Mouse (Mus musculus): ENCODE results near the gene Cdcp2. TPM values are rescaled to one million over a fixed set of nuclear protein-coding genes. Genes with fewer than 3 reads are reported as not detected.

Gene Cdcp2
- polyA plus RNA-seq, 1 experiment from 2014 or later: not detected

DNA sequence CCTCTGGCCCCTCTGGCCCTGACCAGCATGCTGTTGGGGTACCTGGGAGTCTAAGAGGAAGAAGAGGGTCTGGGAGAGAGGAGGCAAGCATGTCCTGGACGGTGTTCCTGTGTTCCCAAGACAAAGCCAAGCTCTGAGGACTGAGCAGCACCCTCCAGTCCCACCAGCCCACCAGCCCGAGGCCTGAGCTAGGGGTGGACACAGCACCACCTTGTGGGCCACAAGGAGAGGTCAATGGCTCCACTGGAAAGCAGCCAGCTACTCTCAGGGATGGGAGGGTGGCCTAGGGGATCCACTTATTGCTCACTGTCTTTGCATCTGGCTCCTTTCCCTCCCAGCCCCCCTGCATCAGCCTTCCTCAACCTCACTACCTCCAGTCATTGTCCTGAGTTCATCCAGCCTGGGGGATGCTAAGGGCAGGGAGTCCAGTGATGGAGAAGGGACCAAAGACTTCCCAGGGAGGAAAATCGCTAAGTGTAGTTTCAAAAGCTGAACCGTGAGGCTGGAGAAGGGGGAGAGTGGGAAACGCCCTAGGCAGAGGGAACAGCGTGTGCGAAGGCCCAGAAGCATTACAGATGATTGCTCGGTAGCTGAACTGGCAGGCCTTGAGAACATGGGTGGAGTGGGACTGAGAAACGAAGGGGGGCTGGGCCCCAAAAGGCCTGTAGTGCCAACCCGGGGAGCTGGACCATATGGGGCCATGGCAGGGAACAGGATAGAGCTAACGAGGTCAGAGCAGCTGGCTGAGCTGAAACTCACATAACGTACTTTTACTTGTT, 24.7 kb downstream of the Cdcp2 start:
- H3K4me2 ChIP-seq (ENCODE audit: low read depth, low read length): no peak overlapping the region
- H3K27ac ChIP-seq (ENCODE audit: low read depth, low read length): no peak overlapping the region
- WGBS: 39% methylated on average over 12 of the region's 12 CpGs
- H3K4me3 ChIP-seq (ENCODE audit: low read depth, low read length): no peak overlapping the region
- no peaks in the 10 kb centered on the region for H3K9me3 ChIP-seq (ENCODE audit: control insufficient read depth, low read length)
- peaks cover 6% of the 10 kb centered on the region; the same call in 1 of the 2 replicates for H3K4me1 ChIP-seq (ENCODE audit: control insufficient read depth, insufficient read depth, low read length)
- H3K27me3 ChIP-seq (ENCODE audit: control insufficient read depth, insufficient read depth, low read length): no peaks in the 10 kb centered on the region
- no peak overlapping the region for H3K9ac ChIP-seq (replicated peaks; ENCODE audit: low read depth, low read length)
- peak; percentile 69 for ATAC-seq (ENCODE audit: low read depth)
- H3K36me3 ChIP-seq (ENCODE audit: control insufficient read depth, insufficient read depth, low read length): no peaks in the 10 kb centered on the region

DNA sequence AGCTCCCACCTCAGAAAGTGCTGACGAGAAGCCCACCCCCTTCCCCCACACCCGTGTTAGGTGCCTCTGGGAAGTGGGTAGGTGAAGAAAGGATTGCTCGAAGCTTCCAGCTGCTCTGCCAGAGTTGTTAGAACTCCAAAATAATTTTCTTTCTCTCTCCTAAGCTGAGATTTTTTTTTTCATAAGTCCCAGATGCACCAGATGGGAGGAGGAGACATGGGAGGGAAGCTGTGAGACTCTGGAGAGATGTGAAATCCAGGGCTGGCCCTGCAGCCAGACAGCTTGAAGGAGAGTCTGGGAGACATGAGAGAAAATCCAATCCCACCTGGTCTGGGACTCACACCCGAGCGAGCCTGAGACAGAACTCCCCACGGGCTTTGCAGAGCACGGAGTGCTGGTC, 27.7 kb downstream of the Cdcp2 start:
- no peaks in the 10 kb centered on the region for H3K9me3 ChIP-seq (ENCODE audit: control insufficient read depth, low read length)
- no peak overlapping the region for H3K27ac ChIP-seq (ENCODE audit: low read depth, low read length)
- H3K9ac ChIP-seq (replicated peaks; ENCODE audit: low read depth, low read length): no peak overlapping the region
- no peaks in the 10 kb centered on the region for H3K36me3 ChIP-seq (ENCODE audit: control insufficient read depth, insufficient read depth, low read length)
- 80% methylated on average over 7 of the region's 7 CpGs for WGBS
- H3K4me1 ChIP-seq (ENCODE audit: control insufficient read depth, insufficient read depth, low read length): peaks cover 6% of the 10 kb centered on the region; the same call in 1 of the 2 replicates
- no peak overlapping the region for H3K4me3 ChIP-seq (ENCODE audit: low read depth, low read length)
- no peak overlapping the region for H3K4me2 ChIP-seq (ENCODE audit: low read depth, low read length)
- H3K27me3 ChIP-seq (ENCODE audit: control insufficient read depth, insufficient read depth, low read length): no peaks in the 10 kb centered on the region
- ATAC-seq (ENCODE audit: low read depth): no peak

DNA sequence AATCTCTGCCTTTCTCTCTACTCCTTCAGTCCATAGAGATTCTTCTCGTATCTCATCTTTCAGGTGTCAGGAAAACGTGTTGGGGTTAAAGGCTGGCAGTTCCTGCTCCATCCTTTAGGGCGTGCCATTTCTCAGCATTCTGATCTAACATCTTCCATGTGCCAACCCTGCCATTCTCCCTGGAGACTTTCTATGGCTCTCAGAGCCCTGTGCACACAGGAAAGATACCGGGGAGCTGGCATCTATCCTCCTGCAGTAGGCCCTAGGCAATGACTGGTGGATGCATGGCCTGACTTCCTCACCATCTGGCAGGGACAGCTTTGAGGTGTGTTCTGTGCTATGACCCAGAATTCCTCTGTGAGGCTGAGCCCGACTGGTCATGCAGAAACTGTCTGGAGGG, 28.4 kb downstream of the Cdcp2 start:
- 53% methylated on average over 5 of the region's 5 CpGs for WGBS
- Histone ChIP-seq H3K4me2 (ENCODE audit: low read depth, low read length) (no peak overlapping the region), H3K9ac (replicated peaks; ENCODE audit: low read depth, low read length) (no peak overlapping the region), H3K9me3 (ENCODE audit: control insufficient read depth, low read length) (no peaks in the 10 kb centered on the region), H3K27me3 (ENCODE audit: control insufficient read depth, insufficient read depth, low read length) (no peaks in the 10 kb centered on the region), H3K36me3 (ENCODE audit: control insufficient read depth, insufficient read depth, low read length) (no peaks in the 10 kb centered on the region), H3K4me1 (ENCODE audit: control insufficient read depth, insufficient read depth, low read length) (peaks cover 6% of the 10 kb centered on the region; the same call in 1 of the 2 replicates), H3K4me3 (ENCODE audit: low read depth, low read length) (no peak overlapping the region), H3K27ac (ENCODE audit: low read depth, low read length) (no peak overlapping the region)
- ATAC-seq (ENCODE audit: low read depth): no peak

DNA sequence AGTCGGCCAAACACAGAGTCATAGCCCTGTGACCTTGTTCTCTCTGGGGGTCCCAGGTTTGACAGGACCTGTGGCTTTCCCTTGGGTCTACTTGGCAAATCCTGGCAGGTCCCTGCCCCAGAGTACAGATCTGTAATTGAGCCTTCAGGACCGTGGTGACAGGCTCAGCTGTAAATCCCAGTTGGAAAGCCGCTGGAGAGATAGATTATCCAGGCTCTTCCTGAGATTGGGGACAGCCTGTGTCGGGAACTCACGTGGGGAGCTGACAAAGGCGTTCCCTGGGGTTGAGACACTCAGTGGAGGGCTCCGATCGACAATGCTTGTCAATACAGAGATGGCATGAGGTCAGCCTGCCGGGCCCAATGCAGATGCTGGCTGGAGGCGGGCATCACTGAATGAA, 29.7 kb downstream of the Cdcp2 start:
- H3K27me3 ChIP-seq (ENCODE audit: control insufficient read depth, insufficient read depth, low read length): no peaks in the 10 kb centered on the region
- H3K36me3 ChIP-seq (ENCODE audit: control insufficient read depth, insufficient read depth, low read length): no peaks in the 10 kb centered on the region
- no peak for ATAC-seq (ENCODE audit: low read depth)
- no peak overlapping the region for H3K4me3 ChIP-seq (ENCODE audit: low read depth, low read length)
- peaks cover 6% of the 10 kb centered on the region; the same call in 1 of the 2 replicates for H3K4me1 ChIP-seq (ENCODE audit: control insufficient read depth, insufficient read depth, low read length)
- no peak overlapping the region for H3K27ac ChIP-seq (ENCODE audit: low read depth, low read length)
- WGBS: 14% methylated on average over 10 of the region's 10 CpGs
- H3K4me2 ChIP-seq (ENCODE audit: low read depth, low read length): no peak overlapping the region
- H3K9ac ChIP-seq (replicated peaks; ENCODE audit: low read depth, low read length): no peak overlapping the region
- H3K9me3 ChIP-seq (ENCODE audit: control insufficient read depth, low read length): no peaks in the 10 kb centered on the region

GRCm38 (mm10) chr4:107126891-107127524, 30.3 kb downstream of the Cdcp2 start:
- H3K4me2 ChIP-seq (ENCODE audit: low read depth, low read length): no peak overlapping the region
- H3K27ac ChIP-seq (ENCODE audit: low read depth, low read length): no peak overlapping the region
- no peaks in the 10 kb centered on the region for H3K36me3 ChIP-seq (ENCODE audit: control insufficient read depth, insufficient read depth, low read length)
- ATAC-seq (ENCODE audit: low read depth): no peak
- 21% methylated on average over 13 of the region's 13 CpGs for WGBS
- H3K27me3 ChIP-seq (ENCODE audit: control insufficient read depth, insufficient read depth, low read length): no peaks in the 10 kb centered on the region
- no peaks in the 10 kb centered on the region for H3K9me3 ChIP-seq (ENCODE audit: control insufficient read depth, low read length)
- H3K4me3 ChIP-seq (ENCODE audit: low read depth, low read length): no peak overlapping the region
- peaks cover 5% of the 10 kb centered on the region; the same call in 1 of the 2 replicates for H3K4me1 ChIP-seq (ENCODE audit: control insufficient read depth, insufficient read depth, low read length)
- no peak overlapping the region for H3K9ac ChIP-seq (replicated peaks; ENCODE audit: low read depth, low read length)

- Histone ChIP-seq H3K4me3 (ENCODE audit: low read depth, low read length) (no peak overlapping the region), H3K9ac (replicated peaks; ENCODE audit: low read depth, low read length) (no peak overlapping the region), H3K36me3 (ENCODE audit: control insufficient read depth, insufficient read depth, low read length) (no peaks in the 10 kb centered on the region), H3K9me3 (ENCODE audit: control insufficient read depth, low read length) (no peaks in the 10 kb centered on the region), H3K27ac (ENCODE audit: low read depth, low read length) (no peak overlapping the region), H3K4me2 (ENCODE audit: low read depth, low read length) (no peak overlapping the region), H3K27me3 (ENCODE audit: control insufficient read depth, insufficient read depth, low read length) (no peaks in the 10 kb centered on the region), H3K4me1 (ENCODE audit: control insufficient read depth, insufficient read depth, low read length) (peaks cover 5% of the 10 kb centered on the region; the same call in 1 of the 2 replicates)
- ATAC-seq (ENCODE audit: low read depth): 0 out of 2 replicates have a peak, but pooled peaks have one; percentile 25
- WGBS: 24% methylated on average over 13 of the region's 13 CpGs
Measured at GRCm38 (mm10) chr4:107127901-107128669, 31.4 kb downstream of the Cdcp2 start.

- H3K4me2 ChIP-seq (ENCODE audit: low read depth, low read length): no peak overlapping the region
- no peak overlapping the region for H3K27ac ChIP-seq (ENCODE audit: low read depth, low read length)
- H3K9me3 ChIP-seq (ENCODE audit: control insufficient read depth, low read length): no peaks in the 10 kb centered on the region
- ATAC-seq (ENCODE audit: low read depth): no peak
- no peak overlapping the region for H3K4me3 ChIP-seq (ENCODE audit: low read depth, low read length)
- no peaks in the 10 kb centered on the region for H3K27me3 ChIP-seq (ENCODE audit: control insufficient read depth, insufficient read depth, low read length)
- H3K36me3 ChIP-seq (ENCODE audit: control insufficient read depth, insufficient read depth, low read length): no peaks in the 10 kb centered on the region
- 80% methylated on average over 8 of the region's 8 CpGs for WGBS
- no peak overlapping the region for H3K9ac ChIP-seq (replicated peaks; ENCODE audit: low read depth, low read length)
- peaks cover 5% of the 10 kb centered on the region; the same call in 1 of the 2 replicates for H3K4me1 ChIP-seq (ENCODE audit: control insufficient read depth, insufficient read depth, low read length)
Measured at GRCm38 (mm10) chr4:107129373-107129772, 32.7 kb downstream of the Cdcp2 start.

DNA sequence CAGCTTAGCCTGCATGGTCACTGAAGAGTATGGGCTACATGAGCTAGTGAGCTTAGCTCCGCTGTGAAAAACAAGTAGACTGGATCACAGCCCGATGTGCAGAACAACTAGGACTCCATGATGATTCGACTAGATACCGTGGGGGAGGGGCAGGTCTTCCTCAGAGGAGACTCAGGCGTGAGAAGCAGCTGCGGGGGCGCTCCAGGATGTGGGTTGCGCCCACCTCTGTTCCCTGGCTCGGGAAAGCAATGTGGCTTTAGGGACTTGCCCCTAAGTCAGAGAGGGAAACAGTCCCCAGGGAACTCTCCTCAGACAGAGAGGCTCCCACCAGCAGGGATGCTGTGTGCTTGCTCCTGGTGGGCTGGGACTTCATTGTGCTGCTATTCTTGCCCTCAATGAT, 33.8 kb downstream of the Cdcp2 start:
- H3K9ac ChIP-seq (replicated peaks; ENCODE audit: low read depth, low read length): no peak overlapping the region
- no peak overlapping the region for H3K27ac ChIP-seq (ENCODE audit: low read depth, low read length)
- no peak overlapping the region for H3K4me2 ChIP-seq (ENCODE audit: low read depth, low read length)
- no peak overlapping the region for H3K4me3 ChIP-seq (ENCODE audit: low read depth, low read length)
- peaks cover 5% of the 10 kb centered on the region; the same call in 1 of the 2 replicates for H3K4me1 ChIP-seq (ENCODE audit: control insufficient read depth, insufficient read depth, low read length)
- no peaks in the 10 kb centered on the region for H3K27me3 ChIP-seq (ENCODE audit: control insufficient read depth, insufficient read depth, low read length)
- H3K9me3 ChIP-seq (ENCODE audit: control insufficient read depth, low read length): no peaks in the 10 kb centered on the region
- 19% methylated on average over 9 of the region's 9 CpGs for WGBS
- no peak for ATAC-seq (ENCODE audit: low read depth)
- no peaks in the 10 kb centered on the region for H3K36me3 ChIP-seq (ENCODE audit: control insufficient read depth, insufficient read depth, low read length)
